15 mouse cellular contexts compared by ENCODE assay signal in genomic region chr3:101381691-101382090, GRCm38 (mm10). TPM values are rescaled to one million over a fixed set of nuclear protein-coding genes. Genes with fewer than 3 reads are reported as not detected.
DNase-seq lines count a peak whose midpoint lies in the region; ATAC-seq and TF ChIP-seq lines count a peak whose summit lies in the region.
"Had no signal": no experiment of that assay in that cellular context is flagged by ENCODE, and none has a peak within 500 bp of the region (broad histone marks: within the 10 kb centered on the region; RNA-seq: fewer than 3 reads in every experiment).

No protein-coding gene starts in this region.

- no peak for ATAC-seq in forebrain, embryonic 16.5 days
- no peak for ATAC-seq in forebrain, embryonic 11.5 days (replicated peaks; ENCODE audit: low FRiP score)
- ATAC-seq in midbrain, embryonic 13.5 days: no peak
- no peak for ATAC-seq in midbrain, embryonic 11.5 days (ENCODE audit: low FRiP score)
- ATAC-seq in hindbrain, postnatal 0 days: no peak
- ATAC-seq in neural tube, embryonic 15.5 days (ENCODE audit: low FRiP score): no peak

- no peak for TF ChIP-seq CTCF in hindbrain, postnatal 0 days (IDR thresholded peaks at IDR 0.05; ENCODE audit: low read depth)

- no peaks in the 10 kb centered on the region for H3K27me3 ChIP-seq in forebrain, embryonic 16.5 days (replicated peaks; ENCODE audit: control insufficient read depth, insufficient read depth, low read length)
- no peaks in the 10 kb centered on the region for H3K27me3 ChIP-seq in forebrain, embryonic 11.5 days (ENCODE audit: control insufficient read depth, insufficient read depth, low read length)
- H3K27me3 ChIP-seq in midbrain, embryonic 13.5 days: no peaks in the 10 kb centered on the region
- no peaks in the 10 kb centered on the region for H3K27me3 ChIP-seq in midbrain, embryonic 11.5 days (ENCODE audit: control insufficient read depth, insufficient read depth, low read length)
- no peaks in the 10 kb centered on the region for H3K27me3 ChIP-seq in hindbrain, postnatal 0 days (ENCODE audit: insufficient read depth, low read length)
- no peaks in the 10 kb centered on the region for H3K27me3 ChIP-seq in neural tube, embryonic 15.5 days (replicated peaks)

- no peak for DNase-seq in forebrain, embryonic 11.5 days (ENCODE audit: low spot score)
- no peak for DNase-seq in midbrain, embryonic 11.5 days (ENCODE audit: low spot score, missing footprints)
- no peak for DNase-seq in hindbrain, postnatal 0 days (ENCODE audit: low spot score)
- no peak for DNase-seq in frontal cortex, postnatal 14 days (ENCODE audit: low spot score in 2 of 2)
- no peak for DNase-seq in right cerebral cortex, postnatal 14 days
- DNase-seq: adrenal gland, postnatal 25 days; cerebellum, postnatal 36 days; gastrocnemius, postnatal 10 days; liver; lung, embryonic 14.5 days; thymus, adult 2 months had no signal

- peaks cover 58% of the 10 kb centered on the region for H3K4me1 ChIP-seq in forebrain, embryonic 16.5 days (replicated peaks; ENCODE audit: control insufficient read depth, insufficient read depth, low read length)
- H3K4me1 ChIP-seq in forebrain, embryonic 11.5 days (replicated peaks; ENCODE audit: control insufficient read depth, insufficient read depth, low read length): peaks cover 27% of the 10 kb centered on the region
- peaks cover 71% of the 10 kb centered on the region for H3K4me1 ChIP-seq in midbrain, embryonic 13.5 days (replicated peaks)
- peaks cover 34% of the 10 kb centered on the region for H3K4me1 ChIP-seq in midbrain, embryonic 11.5 days (ENCODE audit: control insufficient read depth, insufficient read depth, low read length)
- peaks cover 37% of the 10 kb centered on the region for H3K4me1 ChIP-seq in hindbrain, postnatal 0 days (ENCODE audit: insufficient read depth, low read length)
- H3K4me1 ChIP-seq in neural tube, embryonic 15.5 days: peaks cover 87% of the 10 kb centered on the region

- no peak overlapping the region for H3K9ac ChIP-seq in forebrain, embryonic 16.5 days (replicated peaks; ENCODE audit: low read depth, low read length)
- H3K9ac ChIP-seq in forebrain, embryonic 11.5 days (ENCODE audit: low read length): no peak overlapping the region
- no peak overlapping the region for H3K9ac ChIP-seq in midbrain, embryonic 13.5 days (replicated peaks)
- no peak overlapping the region for H3K9ac ChIP-seq in midbrain, embryonic 11.5 days (ENCODE audit: low read length)
- H3K9ac ChIP-seq in hindbrain, postnatal 0 days (replicated peaks; ENCODE audit: low read length): no peak overlapping the region
- no peak overlapping the region for H3K9ac ChIP-seq in neural tube, embryonic 15.5 days (replicated peaks)
- H3K9ac ChIP-seq: lung, embryonic 14.5 days had no signal

- no peaks in the 10 kb centered on the region for H3K36me3 ChIP-seq in forebrain, embryonic 16.5 days (ENCODE audit: control insufficient read depth, insufficient read depth)
- no peaks in the 10 kb centered on the region for H3K36me3 ChIP-seq in forebrain, embryonic 11.5 days (ENCODE audit: control insufficient read depth, insufficient read depth, low read length)
- no peaks in the 10 kb centered on the region for H3K36me3 ChIP-seq in midbrain, embryonic 13.5 days
- H3K36me3 ChIP-seq in midbrain, embryonic 11.5 days (ENCODE audit: control insufficient read depth, insufficient read depth, low read length): no peaks in the 10 kb centered on the region
- no peaks in the 10 kb centered on the region for H3K36me3 ChIP-seq in hindbrain, postnatal 0 days (ENCODE audit: insufficient read depth, low read length)
- no peaks in the 10 kb centered on the region for H3K36me3 ChIP-seq in neural tube, embryonic 15.5 days

- H3K4me2 ChIP-seq in forebrain, embryonic 16.5 days (ENCODE audit: low read length): peak overlapping the region; percentile 84
- no peak overlapping the region for H3K4me2 ChIP-seq in forebrain, embryonic 11.5 days (ENCODE audit: low read depth, low read length, severe bottlenecking)
- H3K4me2 ChIP-seq in midbrain, embryonic 13.5 days (replicated peaks): peak overlapping the region; percentile 76
- no peak overlapping the region for H3K4me2 ChIP-seq in midbrain, embryonic 11.5 days
- H3K4me2 ChIP-seq in hindbrain, postnatal 0 days (ENCODE audit: low read depth, low read length): peak overlapping the region; percentile 93
- H3K4me2 ChIP-seq in neural tube, embryonic 15.5 days: peak overlapping the region; percentile 80
- H3K4me2 ChIP-seq: lung, embryonic 14.5 days had no signal

- no peaks in the 10 kb centered on the region for H3K9me3 ChIP-seq in forebrain, embryonic 16.5 days (ENCODE audit: control insufficient read depth, low read length)
- H3K9me3 ChIP-seq in forebrain, embryonic 11.5 days (ENCODE audit: control insufficient read depth, low read length): no peaks in the 10 kb centered on the region
- no peaks in the 10 kb centered on the region for H3K9me3 ChIP-seq in midbrain, embryonic 13.5 days
- no peaks in the 10 kb centered on the region for H3K9me3 ChIP-seq in midbrain, embryonic 11.5 days (ENCODE audit: control insufficient read depth, low read length)
- H3K9me3 ChIP-seq in hindbrain, postnatal 0 days (ENCODE audit: low read length): no peaks in the 10 kb centered on the region
- H3K9me3 ChIP-seq in neural tube, embryonic 15.5 days (replicated peaks): no peaks in the 10 kb centered on the region

- H3K27ac ChIP-seq in forebrain, embryonic 16.5 days (ENCODE audit: low read length): no peak overlapping the region
- H3K27ac ChIP-seq in forebrain, embryonic 11.5 days (ENCODE audit: low read depth, low read length): no peak overlapping the region
- H3K27ac ChIP-seq in midbrain, embryonic 13.5 days: no peak overlapping the region
- H3K27ac ChIP-seq in midbrain, embryonic 11.5 days (ENCODE audit: low read depth, low read length): no peak overlapping the region
- no peak overlapping the region for H3K27ac ChIP-seq in hindbrain, postnatal 0 days
- no peak overlapping the region for H3K27ac ChIP-seq in neural tube, embryonic 15.5 days (replicated peaks)
- H3K27ac ChIP-seq: kidney, postnatal 0 days had no signal

- 83% methylated on average over 5 of the region's 5 CpGs for WGBS in forebrain, embryonic 16.5 days
- 78% methylated on average over 5 of the region's 5 CpGs for WGBS in forebrain, embryonic 11.5 days
- WGBS in midbrain, embryonic 13.5 days: 87% methylated on average over 5 of the region's 5 CpGs
- 81% methylated on average over 5 of the region's 5 CpGs for WGBS in midbrain, embryonic 11.5 days
- WGBS in hindbrain, postnatal 0 days: 81% methylated on average over 5 of the region's 5 CpGs
- 70% methylated on average over 5 of the region's 5 CpGs for WGBS in neural tube, embryonic 15.5 days

- no peak overlapping the region for H3K4me3 ChIP-seq in forebrain, embryonic 16.5 days (replicated peaks; ENCODE audit: low read length)
- H3K4me3 ChIP-seq in forebrain, embryonic 11.5 days (ENCODE audit: low read depth, low read length): no peak overlapping the region
- peak overlapping the region; percentile 62 for H3K4me3 ChIP-seq in midbrain, embryonic 13.5 days (replicated peaks)
- H3K4me3 ChIP-seq in midbrain, embryonic 11.5 days (ENCODE audit: low read depth, low read length): no peak overlapping the region
- H3K4me3 ChIP-seq in hindbrain, postnatal 0 days (ENCODE audit: low read length): no peak overlapping the region
- H3K4me3 ChIP-seq in neural tube, embryonic 15.5 days (replicated peaks): peak overlapping the region; percentile 90

RNA-seq across cellular contexts. Expression of gene Igsf3, which starts 4.8 kb away (rescaled TPM):
- 98.6 and 100 TPM in 2 replicates for polyA plus RNA-seq in forebrain, embryonic 16.5 days (2015; fragmentation: Nextera tagmentation; extraction: Ambion mirVana)
- 19.1 and 19.3 TPM in 2 replicates for polyA plus RNA-seq in forebrain, embryonic 11.5 days (2014; fragmentation: Nextera tagmentation; extraction: Ambion mirVana)
- 75.5 and 79.1 TPM in 2 replicates for polyA plus RNA-seq in midbrain, embryonic 13.5 days (2015; fragmentation: Nextera tagmentation; extraction: Ambion mirVana)
- polyA plus RNA-seq in midbrain, embryonic 11.5 days (2014; fragmentation: Nextera tagmentation; extraction: Ambion mirVana): 19.8 and 20.8 TPM in 2 replicates
- 76.3 and 84.0 TPM in 2 replicates for total RNA-seq in hindbrain, postnatal 0 days (2014; rRNA removed)
- polyA plus RNA-seq in hindbrain, postnatal 0 days (2015; fragmentation: Nextera tagmentation; extraction: Ambion mirVana): 62.1 and 65.7 TPM in 2 replicates
- 84.8 and 89.7 TPM in 2 replicates for polyA plus RNA-seq in neural tube, embryonic 15.5 days (2015; fragmentation: Nextera tagmentation; extraction: Ambion mirVana)

Comparison
In these comparisons a context has a peak if more than half of its experiments do, and no peak if none do; other contexts are left out.
1. H3K4me2 ChIP-seq: peak in forebrain, embryonic 16.5 days (single experiment), midbrain, embryonic 13.5 days (single experiment), hindbrain, postnatal 0 days (single experiment) and neural tube, embryonic 15.5 days (single experiment); none in forebrain, embryonic 11.5 days (single experiment) and midbrain, embryonic 11.5 days (single experiment).
2. H3K4me3 ChIP-seq: peak in midbrain, embryonic 13.5 days (single experiment) and neural tube, embryonic 15.5 days (single experiment); none in forebrain, embryonic 16.5 days (single experiment), forebrain, embryonic 11.5 days (single experiment), midbrain, embryonic 11.5 days (single experiment) and hindbrain, postnatal 0 days (single experiment).